Mouse (Mus musculus): ENCODE measurements at regions not wholly inside any gene's neighbourhood (a gene's known extent, or its start where the extent isn't known, plus 50 kb on each side); places are given as distances from the start of the nearest gene placed in this dataset.
A peak's percentile ranks its signal among the peaks of the same experiment; 100 is the strongest.

DNA sequence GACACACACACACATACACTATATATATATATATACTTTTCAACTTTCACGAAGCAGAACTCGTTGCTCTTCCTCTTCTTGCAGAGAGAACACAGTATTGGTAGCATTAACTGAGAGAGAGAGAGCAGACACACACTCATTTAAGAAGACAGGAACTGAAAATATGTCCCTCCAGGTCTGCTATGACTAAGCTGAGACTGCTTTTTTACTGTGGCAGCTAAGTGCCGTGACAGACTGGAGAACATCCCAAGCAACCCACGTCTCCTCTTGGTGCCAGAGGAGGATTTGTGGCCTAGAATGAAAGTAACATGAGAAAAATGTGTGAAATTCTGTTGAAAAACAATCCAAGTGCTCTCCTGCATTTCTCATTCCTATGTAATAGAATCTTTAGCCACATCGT lies 159.9 kb upstream of the Tmco5 start:
- no peak overlapping the region for H3K4me3 ChIP-seq
- no peaks in the 10 kb centered on the region for H3K27me3 ChIP-seq (replicated peaks)
- H3K4me1 ChIP-seq, result no peaks in the 10 kb centered on the region
- no peak overlapping the region for H3K9ac ChIP-seq
- no peak overlapping the region for H3K27ac ChIP-seq
- no peak overlapping the region for H3K4me2 ChIP-seq
- H3K36me3 ChIP-seq (replicated peaks), result no peaks in the 10 kb centered on the region
- WGBS, result 91% methylated on average over 5 of the region's 5 CpGs
- no peaks in the 10 kb centered on the region for H3K9me3 ChIP-seq
- ATAC-seq (replicated peaks), result no peak

DNA sequence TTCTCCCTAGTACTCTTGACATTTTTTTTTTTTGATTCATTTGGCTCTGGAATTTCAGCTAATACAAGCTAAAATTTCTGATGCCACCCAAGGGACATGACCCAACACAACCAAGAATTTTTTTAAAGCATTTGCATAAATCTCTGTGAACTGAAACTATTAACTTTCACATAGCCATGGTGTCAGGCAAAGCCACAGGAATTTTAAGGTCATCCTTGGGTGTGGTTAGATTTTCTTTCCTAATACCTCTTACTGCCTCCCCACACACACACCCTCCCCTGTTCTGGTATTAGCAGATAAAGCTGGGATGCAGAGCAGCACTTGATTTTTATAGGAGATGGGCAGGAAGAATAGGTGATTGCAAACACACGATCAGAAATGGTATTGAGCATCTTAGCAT lies 150.9 kb upstream of the Tmco5 start:
- no peak overlapping the region for H3K9ac ChIP-seq
- no peak overlapping the region for H3K4me2 ChIP-seq
- H3K27ac ChIP-seq, result no peak overlapping the region
- no peak overlapping the region for H3K4me3 ChIP-seq
- H3K4me1 ChIP-seq, result no peaks in the 10 kb centered on the region
- H3K36me3 ChIP-seq (replicated peaks), result no peaks in the 10 kb centered on the region
- no peak for ATAC-seq (replicated peaks)
- no peaks in the 10 kb centered on the region for H3K27me3 ChIP-seq (replicated peaks)
- 75% methylated on average over 1 of the region's 1 CpGs for WGBS
- H3K9me3 ChIP-seq, result no peaks in the 10 kb centered on the region

DNA sequence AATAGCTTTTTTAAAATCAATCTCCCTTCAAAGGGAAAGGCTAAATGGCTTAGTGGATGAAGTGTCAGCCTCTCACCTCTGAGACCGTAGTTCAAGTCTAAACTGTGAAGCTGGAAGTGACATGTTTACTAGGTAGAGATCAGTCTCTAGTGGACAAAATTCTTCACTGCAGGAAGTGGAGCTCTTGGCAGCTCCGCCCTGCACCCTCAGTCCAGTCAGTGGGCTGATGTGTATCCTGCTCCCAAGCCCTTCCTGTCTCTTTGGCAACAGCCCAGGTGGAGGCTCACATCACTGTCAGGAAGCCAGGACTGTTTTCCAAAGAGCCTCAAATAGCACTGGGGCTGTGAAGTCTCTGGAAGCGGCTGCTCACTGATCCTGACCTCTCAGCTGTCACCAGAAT lies 142.8 kb upstream of the Tmco5 start:
- Histone ChIP-seq H3K36me3 (replicated peaks) (no peaks in the 10 kb centered on the region), H3K27me3 (replicated peaks) (no peaks in the 10 kb centered on the region), H3K9ac (no peak overlapping the region), H3K9me3 (no peaks in the 10 kb centered on the region), H3K27ac (no peak overlapping the region), H3K4me2 (no peak overlapping the region), H3K4me1 (no peaks in the 10 kb centered on the region), H3K4me3 (no peak overlapping the region)
- peak; percentile 75 for ATAC-seq (replicated peaks)
- WGBS, result 43% methylated on average over 3 of the region's 3 CpGs

DNA sequence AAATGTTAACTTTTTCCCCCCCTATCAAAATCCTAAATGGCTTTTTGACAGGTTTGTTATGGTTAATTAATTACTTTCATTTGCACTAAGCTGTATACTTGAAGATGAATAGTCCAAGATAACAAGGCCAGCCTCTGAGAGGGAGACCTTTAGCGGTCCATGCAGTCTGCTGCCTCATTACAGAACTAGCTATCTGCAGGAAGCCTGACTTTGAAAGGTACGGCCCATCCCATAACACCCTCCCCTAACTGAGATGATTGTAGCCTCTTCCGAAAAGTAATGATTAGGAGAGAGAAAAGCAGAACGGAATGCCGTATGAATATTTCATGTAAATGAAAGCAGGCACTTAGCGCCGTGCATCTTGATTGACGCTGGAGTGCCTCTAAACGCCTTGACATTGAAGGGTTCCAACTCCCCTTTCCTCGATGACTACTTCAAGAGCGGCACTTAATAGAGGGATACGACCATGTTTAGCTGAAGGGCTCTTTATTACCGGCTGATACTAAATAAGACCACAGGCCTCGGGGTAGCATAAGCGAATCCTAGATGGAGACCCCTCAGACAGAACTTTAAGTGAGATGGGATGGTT lies 109.9 kb upstream of the Tmco5 start:
- no peak; the same call in 1 of the 2 replicates for ATAC-seq (replicated peaks)
- H3K4me3 ChIP-seq, result no peak overlapping the region
- H3K36me3 ChIP-seq (replicated peaks), result no peaks in the 10 kb centered on the region
- H3K9ac ChIP-seq, result no peak overlapping the region
- no peaks in the 10 kb centered on the region for H3K9me3 ChIP-seq
- H3K27me3 ChIP-seq (replicated peaks), result no peaks in the 10 kb centered on the region
- 0 out of 2 replicates have a peak overlapping the region, but pooled peaks have one; percentile 3 for H3K4me2 ChIP-seq
- H3K27ac ChIP-seq, result no peak overlapping the region
- WGBS, result 55% methylated on average over 15 of the region's 15 CpGs
- peaks cover 3% of the 10 kb centered on the region; the same call in 1 of the 2 replicates for H3K4me1 ChIP-seq

DNA sequence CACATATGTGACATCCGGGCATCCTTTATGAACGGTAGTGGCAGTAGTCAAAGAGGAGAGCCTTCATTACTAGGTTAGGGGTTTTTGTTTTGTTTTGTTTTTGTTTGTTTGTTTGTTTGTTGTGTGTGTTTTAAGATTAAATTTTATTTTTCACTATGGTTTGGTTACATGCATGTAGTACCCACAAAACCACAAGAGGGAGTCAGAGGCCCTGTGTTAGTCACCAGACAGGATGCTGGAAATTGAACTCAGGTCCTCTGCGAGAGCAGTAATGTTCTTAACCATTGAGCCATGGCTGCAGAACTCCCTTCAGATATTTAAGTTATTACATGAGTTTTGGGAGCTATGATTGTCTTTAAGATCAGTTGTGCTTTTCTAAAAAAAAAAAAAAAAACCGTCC lies 109.3 kb upstream of the Tmco5 start:
- Histone ChIP-seq H3K36me3 (replicated peaks) (no peaks in the 10 kb centered on the region), H3K4me2 (no peak overlapping the region), H3K4me1 (peaks cover 3% of the 10 kb centered on the region; the same call in 1 of the 2 replicates), H3K27me3 (replicated peaks) (no peaks in the 10 kb centered on the region), H3K9me3 (no peaks in the 10 kb centered on the region), H3K27ac (no peak overlapping the region), H3K4me3 (no peak overlapping the region), H3K9ac (no peak overlapping the region)
- no peak for ATAC-seq (replicated peaks)
- WGBS, result 79% methylated on average over 4 of the region's 4 CpGs

DNA sequence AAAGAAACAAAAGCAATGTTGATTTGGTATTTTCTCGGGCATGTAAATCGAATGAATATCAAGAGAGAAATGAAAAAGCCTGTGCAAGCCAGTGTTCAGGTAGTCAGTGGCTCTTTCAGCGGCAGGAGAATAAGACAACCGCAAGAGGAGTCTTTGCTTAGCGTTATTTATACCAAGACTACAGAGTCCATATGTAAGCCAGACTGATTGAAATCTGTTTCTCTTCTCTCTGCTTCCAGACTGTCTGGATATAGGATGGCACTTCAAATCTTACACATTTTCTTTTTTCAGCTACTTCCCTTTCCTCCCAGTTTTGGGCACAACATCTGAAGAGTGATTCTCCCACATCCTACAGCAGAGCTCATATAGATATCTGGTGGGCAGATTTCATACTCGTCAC lies 105.9 kb upstream of the Tmco5 start:
- H3K4me1 ChIP-seq, result peaks cover 3% of the 10 kb centered on the region; the same call in 1 of the 2 replicates
- H3K9ac ChIP-seq, result no peak overlapping the region
- H3K36me3 ChIP-seq (replicated peaks), result no peaks in the 10 kb centered on the region
- no peaks in the 10 kb centered on the region for H3K9me3 ChIP-seq
- no peak overlapping the region for H3K4me3 ChIP-seq
- WGBS, result 83% methylated on average over 6 of the region's 6 CpGs
- no peak for ATAC-seq (replicated peaks)
- no peak overlapping the region for H3K4me2 ChIP-seq
- H3K27ac ChIP-seq, result no peak overlapping the region
- H3K27me3 ChIP-seq (replicated peaks), result no peaks in the 10 kb centered on the region

DNA sequence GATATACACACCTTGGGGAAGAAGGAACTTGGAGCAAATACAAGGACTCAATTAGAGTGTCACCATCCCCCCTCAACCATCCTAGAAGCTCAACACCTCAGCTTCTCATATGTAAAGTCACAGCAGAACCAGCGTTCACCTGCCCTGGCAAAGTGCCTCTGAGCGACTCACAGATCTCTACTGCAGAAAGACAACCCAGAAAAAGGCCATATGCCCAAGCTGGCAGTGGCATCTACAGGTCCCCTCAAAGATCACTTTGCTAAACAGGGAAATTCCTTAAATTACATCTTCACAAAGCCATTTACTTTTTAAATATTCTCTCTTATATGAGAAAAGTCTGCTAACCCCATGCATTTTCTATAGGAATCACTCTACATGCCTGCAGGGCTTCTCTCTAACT lies 78.3 kb upstream of the Tmco5 start:
- ATAC-seq (replicated peaks), result no peak
- no peaks in the 10 kb centered on the region for H3K27me3 ChIP-seq (replicated peaks)
- no peak overlapping the region for H3K4me3 ChIP-seq
- no peak overlapping the region for H3K9ac ChIP-seq
- no peaks in the 10 kb centered on the region for H3K4me1 ChIP-seq
- no peak overlapping the region for H3K4me2 ChIP-seq
- no peak overlapping the region for H3K27ac ChIP-seq
- no peaks in the 10 kb centered on the region for H3K9me3 ChIP-seq
- 86% methylated on average over 2 of the region's 2 CpGs for WGBS
- no peaks in the 10 kb centered on the region for H3K36me3 ChIP-seq (replicated peaks)

DNA sequence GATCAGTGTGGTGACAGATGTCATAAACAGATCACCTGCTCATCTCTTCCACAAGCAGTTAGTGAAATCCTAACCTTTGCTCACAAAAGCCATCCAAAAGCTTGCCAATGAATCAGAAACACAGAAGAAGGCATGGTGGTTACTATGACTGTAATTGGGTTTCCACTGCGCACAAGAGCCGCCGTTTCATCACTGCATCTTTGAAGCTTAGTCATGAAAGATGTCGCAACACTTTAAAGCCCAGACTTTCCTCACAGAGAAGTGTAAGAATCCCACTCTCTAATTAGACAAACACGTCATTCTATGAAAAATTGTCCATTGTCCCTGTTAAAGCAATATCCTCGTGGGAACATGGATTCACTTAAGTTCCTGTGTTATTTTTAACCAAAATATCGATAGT lies 76.9 kb upstream of the Tmco5 start:
- Histone ChIP-seq H3K27me3 (replicated peaks) (no peaks in the 10 kb centered on the region), H3K4me2 (no peak overlapping the region), H3K27ac (no peak overlapping the region), H3K4me1 (no peaks in the 10 kb centered on the region), H3K36me3 (replicated peaks) (no peaks in the 10 kb centered on the region), H3K9me3 (no peaks in the 10 kb centered on the region), H3K4me3 (no peak overlapping the region), H3K9ac (no peak overlapping the region)
- WGBS, result 84% methylated on average over 7 of the region's 7 CpGs
- ATAC-seq (replicated peaks), result no peak

DNA sequence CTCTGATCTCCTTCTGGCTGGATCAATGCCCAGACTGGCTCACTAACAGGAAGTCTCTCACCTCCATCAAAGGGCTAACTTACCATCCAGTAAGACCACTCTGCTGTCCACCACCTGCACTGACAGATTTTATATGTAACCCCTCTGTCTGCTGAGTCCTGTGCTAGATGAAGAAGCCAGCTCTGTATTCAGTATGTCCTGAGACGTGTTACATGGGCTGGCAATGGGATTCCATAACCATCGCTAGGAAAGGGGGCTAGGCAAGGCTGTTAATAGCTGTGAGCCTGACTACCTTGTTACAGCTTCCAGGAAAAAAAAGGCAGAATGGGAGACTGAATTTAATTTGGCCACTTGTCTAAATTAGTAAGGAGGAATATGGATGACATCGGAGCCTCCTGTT lies 71.3 kb upstream of the Tmco5 start:
- ATAC-seq (replicated peaks), result no peak
- Histone ChIP-seq H3K9ac (no peak overlapping the region), H3K27ac (no peak overlapping the region), H3K9me3 (no peaks in the 10 kb centered on the region), H3K4me1 (peaks cover 3% of the 10 kb centered on the region; the same call in 1 of the 2 replicates), H3K4me2 (no peak overlapping the region), H3K36me3 (replicated peaks) (no peaks in the 10 kb centered on the region), H3K4me3 (no peak overlapping the region), H3K27me3 (replicated peaks) (no peaks in the 10 kb centered on the region)
- 36% methylated on average over 3 of the region's 3 CpGs for WGBS

DNA sequence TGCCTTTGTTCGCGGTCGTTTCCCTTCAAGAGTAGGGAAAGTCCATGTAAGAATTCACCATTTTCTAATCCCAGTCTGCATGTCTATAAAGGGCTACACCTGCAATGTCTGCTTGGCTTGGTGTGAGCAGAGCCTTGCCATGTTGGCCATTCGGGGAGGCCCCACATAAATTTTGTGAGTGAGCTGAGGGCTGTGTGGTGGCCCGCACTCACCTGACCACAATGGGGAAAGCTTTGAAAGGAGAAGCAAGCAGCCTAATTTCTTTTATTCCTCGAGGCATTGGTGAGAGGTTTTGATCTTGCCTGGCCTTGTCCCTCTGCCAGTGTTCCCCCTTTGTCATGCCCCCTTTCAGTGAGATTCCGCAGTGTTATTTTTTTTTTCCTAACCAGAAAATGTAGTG lies 70.9 kb upstream of the Tmco5 start:
- H3K36me3 ChIP-seq (replicated peaks), result no peaks in the 10 kb centered on the region
- H3K9ac ChIP-seq, result no peak overlapping the region
- no peaks in the 10 kb centered on the region for H3K27me3 ChIP-seq (replicated peaks)
- peak; percentile 52 for ATAC-seq (replicated peaks)
- WGBS, result 21% methylated on average over 7 of the region's 7 CpGs
- H3K27ac ChIP-seq, result peak overlapping the region; percentile 27; the same call in 1 of the 2 replicates
- H3K4me3 ChIP-seq, result no peak overlapping the region
- peaks cover 3% of the 10 kb centered on the region; the same call in 1 of the 2 replicates for H3K4me1 ChIP-seq
- H3K4me2 ChIP-seq, result no peak overlapping the region
- no peaks in the 10 kb centered on the region for H3K9me3 ChIP-seq

DNA sequence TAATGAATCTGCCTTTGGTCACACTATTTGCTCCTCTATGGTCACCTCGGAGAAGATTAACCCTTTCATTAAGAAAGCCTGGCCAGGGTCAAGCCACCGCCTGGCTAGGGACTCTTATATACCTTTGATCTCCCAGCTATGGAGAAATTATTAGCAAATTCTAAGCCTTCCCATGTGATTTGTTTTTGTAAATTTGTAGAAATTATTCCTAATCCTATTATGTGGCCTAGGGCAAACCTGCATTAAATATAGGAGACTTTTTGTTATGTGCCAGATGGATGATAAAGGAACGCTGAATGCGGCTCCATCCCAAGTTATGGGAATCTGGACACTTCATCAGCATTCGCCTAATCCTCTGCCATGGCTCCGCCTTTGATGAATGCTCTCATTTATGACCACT lies 70.4 kb upstream of the Tmco5 start:
- Histone ChIP-seq H3K36me3 (replicated peaks) (no peaks in the 10 kb centered on the region), H3K9me3 (no peaks in the 10 kb centered on the region), H3K4me3 (no peak overlapping the region), H3K27me3 (replicated peaks) (no peaks in the 10 kb centered on the region), H3K4me1 (peaks cover 5% of the 10 kb centered on the region), H3K4me2 (peak overlapping the region; percentile 4; the same call in 1 of the 2 replicates), H3K9ac (no peak overlapping the region), H3K27ac (no peak overlapping the region)
- 23% methylated on average over 6 of the region's 6 CpGs for WGBS
- peak; percentile 68 for ATAC-seq (replicated peaks)

DNA sequence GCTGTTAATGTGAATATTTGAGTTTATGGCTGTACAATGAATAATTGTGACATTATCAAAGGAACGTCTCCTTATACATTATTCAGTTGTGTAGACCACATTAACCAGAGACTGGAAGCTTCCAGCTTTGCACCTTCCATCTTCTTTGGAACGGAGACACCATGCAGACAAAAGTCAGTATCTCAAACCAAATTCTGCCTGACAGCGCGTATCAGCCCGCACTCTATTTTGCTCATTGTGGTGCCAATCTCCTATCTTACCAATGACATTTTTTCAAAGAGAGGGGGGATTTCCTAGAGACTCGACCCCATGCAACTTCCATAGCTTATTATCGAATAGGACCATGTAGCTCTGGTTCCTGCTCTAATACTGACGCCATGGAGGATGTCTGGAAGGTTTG lies 69.9 kb upstream of the Tmco5 start:
- H3K27me3 ChIP-seq (replicated peaks), result no peaks in the 10 kb centered on the region
- no peak overlapping the region for H3K9ac ChIP-seq
- WGBS, result 35% methylated on average over 8 of the region's 8 CpGs
- H3K4me1 ChIP-seq, result peaks cover 10% of the 10 kb centered on the region
- no peak overlapping the region for H3K4me3 ChIP-seq
- H3K9me3 ChIP-seq, result no peaks in the 10 kb centered on the region
- ATAC-seq (replicated peaks), result peak; percentile 57
- no peaks in the 10 kb centered on the region for H3K36me3 ChIP-seq (replicated peaks)
- H3K27ac ChIP-seq, result no peak overlapping the region
- H3K4me2 ChIP-seq, result peak overlapping the region; percentile 4; the same call in 1 of the 2 replicates

DNA sequence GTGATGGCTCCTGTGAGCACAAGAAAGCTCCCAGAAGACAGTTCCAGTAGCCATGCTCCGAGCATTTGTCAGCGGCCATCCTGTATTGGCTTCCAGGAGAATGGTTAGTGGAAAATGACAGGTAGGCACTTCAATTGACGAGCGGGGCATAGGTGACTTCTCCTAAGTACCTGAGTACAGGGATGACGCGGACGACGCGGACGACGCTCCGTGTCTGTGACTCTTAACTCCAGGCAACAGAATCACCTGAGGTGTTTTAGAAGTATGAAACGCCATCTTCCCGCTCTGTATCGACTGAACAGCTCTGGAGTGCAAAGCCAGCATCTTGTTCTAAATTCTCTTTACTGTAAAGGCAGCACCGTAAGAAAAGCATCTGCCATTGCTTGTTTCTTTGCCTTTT lies 68.4 kb upstream of the Tmco5 start:
- WGBS, result 90% methylated on average over 16 of the region's 16 CpGs
- H3K9me3 ChIP-seq, result no peaks in the 10 kb centered on the region
- no peak overlapping the region for H3K27ac ChIP-seq
- H3K4me2 ChIP-seq, result no peak overlapping the region
- H3K4me1 ChIP-seq, result peaks cover 11% of the 10 kb centered on the region
- no peak for ATAC-seq (replicated peaks)
- no peaks in the 10 kb centered on the region for H3K36me3 ChIP-seq (replicated peaks)
- no peak overlapping the region for H3K4me3 ChIP-seq
- H3K27me3 ChIP-seq (replicated peaks), result no peaks in the 10 kb centered on the region
- H3K9ac ChIP-seq, result no peak overlapping the region
